Mouse (Mus musculus) heart, adult 2 months (tissue): ENCODE data around the gene Spsb1. TPM values are rescaled to one million over a fixed set of nuclear protein-coding genes. Genes with fewer than 3 reads are reported as not detected.

Experiments used
- DNase-seq, 2 experiments: peaks; one replicate each; pipeline ENCODE4 v3.0.0; 2021
- H3K27ac ChIP-seq: fragments of 200-600 bp; 2 replicates; pipeline ENCODE4 v1.8.1; 2022
- H3K27me3 ChIP-seq: fragments of 200-500 bp; 2 replicates; pipeline ENCODE4 v1.6.1; 2012; ENCODE audit warnings: mild to moderate bottlenecking, low read length, inconsistent platforms, mixed read lengths; ENCODE audit not compliant: control insufficient read depth, insufficient read depth
- H3K36me3 ChIP-seq: fragments of 200-500 bp; 2 replicates; pipeline ENCODE4 v1.6.1; 2012; ENCODE audit warnings: low read length, inconsistent platforms; ENCODE audit not compliant: control insufficient read depth, insufficient read depth
- H3K4me1 ChIP-seq: fragments of 200-500 bp; 2 replicates; pipeline ENCODE4 v1.6.1; 2011; ENCODE audit warnings: low read length; ENCODE audit not compliant: control insufficient read depth, insufficient read depth
- H3K4me3 ChIP-seq: fragments of 200-600 bp; 2 replicates; pipeline ENCODE4 v1.8.1; 2022
- H3K79me2 ChIP-seq: fragments of 200-500 bp; replicated peaks from 2 replicates; pipeline ENCODE4 v1.6.1; 2012; ENCODE audit warnings: mild to moderate bottlenecking, inconsistent platforms, low read length, moderate library complexity, mixed read lengths; ENCODE audit not compliant: control insufficient read depth, insufficient read depth
- H3K9ac ChIP-seq: fragments of 200-500 bp; 2 replicates; pipeline ENCODE4 v1.6.1; 2012; ENCODE audit warnings: low read depth, mild to moderate bottlenecking, control low read depth, inconsistent platforms, low read length, mixed read lengths
- CTCF ChIP-seq: fragments of 200-600 bp; IDR thresholded peaks from 2 replicates; pipeline ENCODE4 v1.8.1; 2022; ENCODE audit warnings: antibody characterized with exemption, mild to moderate bottlenecking, moderate library complexity
- EP300 ChIP-seq: fragments of 200-500 bp; IDR thresholded peaks from 2 replicates; pipeline ENCODE4 v1.6.1; 2011; ENCODE audit warnings: low read depth, low read length, control low read depth; ENCODE audit not compliant: insufficient read depth
- POLR2A ChIP-seq: fragments of 200-500 bp; IDR thresholded peaks from 2 replicates; pipeline ENCODE4 v1.6.1; 2011; ENCODE audit warnings: mild to moderate bottlenecking, low read depth, low read length, control low read depth; ENCODE audit not compliant: insufficient read depth
- WGBS: fragments of 180-500 bp; shearing (Covaris S2); methylation state at CpG from one replicate; pipeline ENCODE4 v1.1.7; 2018; 5-methylcytosine and 5-hydroxymethylcytosine counted together
- intact Hi-C: fragments of 180-260 bp; cut with DNase I; formaldehyde crosslinking; loops from one replicate; pipeline ENCODE4 v1.15.1; 2025
- polyA plus RNA-seq: library from polyadenylated mRNA; depleted of rRNA; stranded (reverse); fragments of >200 nt; gene quantifications from 2 replicates; pipeline ENCODE4 v1.2.3, GENCODE M21; 2012
- total RNA-seq, 2 experiments: library from RNA; stranded (reverse); gene quantifications; 2 replicates each; pipeline ENCODE4 v1.2.3; 2021

The Spsb1 gene
- total and polyA plus RNA-seq, 3 experiments: 28.3 to 35.3 (median 32.2) TPM

DNA sequence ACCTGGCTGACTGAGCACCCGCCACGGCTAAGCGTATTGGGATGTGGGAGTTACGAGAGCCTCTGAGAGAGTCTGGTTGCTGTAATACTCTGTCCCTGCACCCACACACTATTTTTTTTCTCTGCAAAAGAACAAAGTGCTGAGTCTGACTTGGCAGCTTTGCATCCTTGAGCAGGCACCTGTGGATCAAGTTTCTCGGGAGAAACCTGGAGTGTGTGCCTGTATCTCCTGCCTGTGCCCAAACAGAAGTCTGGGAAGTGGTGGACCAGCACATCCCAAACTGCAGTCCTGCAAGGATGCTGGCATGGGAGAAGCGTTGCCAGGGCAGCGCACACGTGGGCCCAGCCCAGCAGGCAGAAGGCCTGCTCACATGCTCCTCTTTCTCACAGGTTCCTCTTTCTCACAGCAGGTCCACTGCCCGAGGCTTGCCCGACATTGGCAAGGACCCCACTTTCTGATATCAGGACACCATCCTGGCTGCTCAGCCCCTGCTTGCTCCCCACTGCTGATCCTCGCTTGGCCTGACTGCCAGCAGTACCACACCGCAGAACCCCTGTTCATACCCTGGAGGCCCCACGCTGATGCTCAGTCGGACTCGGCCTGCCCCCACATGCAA, 36.3 kb downstream of the Spsb1 start:
- Histone ChIP-seq H3K79me2 (no peaks in the 10 kb centered on the region; the same call in 1 of the 2 replicates), H3K27me3 (no peaks in the 10 kb centered on the region), H3K36me3 (no peaks in the 10 kb centered on the region), H3K4me3 (no peak overlapping the region), H3K27ac (no peak overlapping the region), H3K4me1 (peaks cover 31% of the 10 kb centered on the region), H3K9ac (no peak overlapping the region)
- 82% methylated on average over 15 of the region's 15 CpGs for WGBS
- TF ChIP-seq CTCF (no peak), POLR2A (no peak), EP300 (no peak)
- DNase-seq: no peak
- intact Hi-C loops: no loop called here

GRCm38 (mm10) chr4:149916831-149917230, 38.0 kb downstream of the Spsb1 start:
- 39% methylated on average over 3 of the region's 3 CpGs for WGBS
- Histone ChIP-seq H3K4me1 (peaks cover 23% of the 10 kb centered on the region), H3K36me3 (no peaks in the 10 kb centered on the region), H3K9ac (no peak overlapping the region), H3K4me3 (no peak overlapping the region), H3K27me3 (no peaks in the 10 kb centered on the region), H3K79me2 (no peaks in the 10 kb centered on the region; the same call in 1 of the 2 replicates), H3K27ac (no peak overlapping the region)
- intact Hi-C loops: no loop called here
- TF ChIP-seq POLR2A: no peak
- no peak for TF ChIP-seq CTCF
- no peak for TF ChIP-seq EP300
- peak in 1 of 2 experiments; percentile 29 for DNase-seq

- intact Hi-C loops: loop anchor here (2.0 kb wide), 1 partner anchor 13 kb away; no protein-coding TSS in a partner anchor
- 93% methylated on average over 7 of the region's 7 CpGs for WGBS
- DNase-seq: no peak
- Histone ChIP-seq H3K27me3 (no peaks in the 10 kb centered on the region), H3K79me2 (peaks cover 2% of the 10 kb centered on the region; the same call in 1 of the 2 replicates), H3K36me3 (no peaks in the 10 kb centered on the region), H3K27ac (no peak overlapping the region), H3K9ac (no peak overlapping the region), H3K4me1 (peaks cover 14% of the 10 kb centered on the region), H3K4me3 (no peak overlapping the region)
- no peak for TF ChIP-seq EP300
- no peak for TF ChIP-seq CTCF
- no peak for TF ChIP-seq POLR2A
Measured at GRCm38 (mm10) chr4:149913709-149914370, 41.0 kb downstream of the Spsb1 start.

- no peak overlapping the region for H3K9ac ChIP-seq
- no peak overlapping the region for H3K4me3 ChIP-seq
- no peaks in the 10 kb centered on the region for H3K36me3 ChIP-seq
- no peak overlapping the region for H3K27ac ChIP-seq
- peaks cover 11% of the 10 kb centered on the region for H3K4me1 ChIP-seq
- TF ChIP-seq CTCF: no peak
- TF ChIP-seq EP300: no peak
- no peak for TF ChIP-seq POLR2A
- 79% methylated on average over 4 of the region's 4 CpGs for WGBS
- intact Hi-C loops: no loop called here
- H3K79me2 ChIP-seq: peaks cover 2% of the 10 kb centered on the region; the same call in 1 of the 2 replicates
- H3K27me3 ChIP-seq: no peaks in the 10 kb centered on the region
- DNase-seq: no peak
Measured at GRCm38 (mm10) chr4:149912451-149912850, 42.4 kb downstream of the Spsb1 start.

- Histone ChIP-seq H3K79me2 (peaks cover 2% of the 10 kb centered on the region; the same call in 1 of the 2 replicates), H3K27ac (no peak overlapping the region), H3K4me3 (no peak overlapping the region), H3K9ac (no peak overlapping the region), H3K27me3 (no peaks in the 10 kb centered on the region), H3K36me3 (no peaks in the 10 kb centered on the region), H3K4me1 (peaks cover 5% of the 10 kb centered on the region; the same call in 1 of the 2 replicates)
- TF ChIP-seq CTCF (no peak), EP300 (no peak), POLR2A (no peak)
- no peak for DNase-seq
- WGBS: 84% methylated on average over 4 of the region's 4 CpGs
- intact Hi-C loops: no loop called here
Measured at GRCm38 (mm10) chr4:149910558-149910957, 44.3 kb downstream of the Spsb1 start.

DNA sequence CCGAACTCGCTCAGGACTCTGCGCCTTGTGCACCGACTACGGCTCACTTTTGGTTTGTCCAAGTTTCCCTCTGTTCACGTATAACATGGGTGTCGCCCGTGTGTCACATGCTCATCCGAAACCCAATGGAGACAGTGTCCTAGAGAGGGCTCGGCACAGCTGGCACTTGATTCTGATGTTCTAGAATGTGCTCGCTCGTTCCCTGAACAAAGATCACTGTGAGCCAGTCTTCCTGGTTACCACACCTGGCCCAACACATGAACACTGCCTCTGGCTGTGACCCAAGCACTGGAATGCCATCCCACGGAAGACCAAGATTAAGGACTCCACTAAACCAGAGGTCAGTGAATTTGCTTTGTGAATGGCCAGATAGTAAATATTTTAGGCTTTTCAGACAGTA, 45.3 kb downstream of the Spsb1 start:
- H3K4me1 ChIP-seq: peaks cover 5% of the 10 kb centered on the region; the same call in 1 of the 2 replicates
- TF ChIP-seq CTCF: no peak
- no peak for TF ChIP-seq EP300
- TF ChIP-seq POLR2A: no peak
- 88% methylated on average over 13 of the region's 13 CpGs for WGBS
- no peak overlapping the region for H3K27ac ChIP-seq
- H3K27me3 ChIP-seq: no peaks in the 10 kb centered on the region
- no peak for DNase-seq
- peaks cover 2% of the 10 kb centered on the region; the same call in 1 of the 2 replicates for H3K79me2 ChIP-seq
- H3K36me3 ChIP-seq: no peaks in the 10 kb centered on the region
- no peak overlapping the region for H3K4me3 ChIP-seq
- no peak overlapping the region for H3K9ac ChIP-seq
- intact Hi-C loops: no loop called here
